Mouse (Mus musculus) Patski (cell line): ENCODE data around the gene Dph5. TPM values are rescaled to one million over a fixed set of nuclear protein-coding genes. Genes with fewer than 3 reads are reported as not detected.

Source experiments
- ATAC-seq: fragments of 100-300 bp; one replicate; pipeline ENCODE4 v1.8.0; 2021
- CTCF ChIA-PET: fragments of 350-600 bp; sonication (Branson Sonifier 250); formaldehyde crosslinking; loops from one replicate; lab custom pipeline; 2022; ENCODE audit warnings: inconsistent platforms; lab: Charles Lee
- POLR2A ChIA-PET: fragments of 350-600 bp; sonication (Branson Sonifier 250); formaldehyde crosslinking; loops from one replicate; lab custom pipeline; 2022; ENCODE audit warnings: antibody characterized with exemption, inconsistent platforms; lab: Charles Lee
- DNase-seq: peaks from one replicate; pipeline ENCODE4 v3.0.0-alpha.2; 2011; ENCODE audit warnings: low read depth, low spot score
- H3K27me3 ChIP-seq: fragments of 371-371 bp; one replicate; pipeline ENCODE4 v1.5.1; 2021
- CTCF ChIP-seq: fragments of 100-300 bp; IDR thresholded peaks from one replicate; pipeline ENCODE4 v1.5.1; 2021
- in situ Hi-C: fragments of 300-500 bp; cut with MboI; formaldehyde crosslinking; loops from 3 replicates; pipeline ENCODE4 v1.11.1; 2018; ENCODE audit warnings: low pct_unique_long_range_greater_than_20kb, mixed read lengths
- polyA plus RNA-seq: library from polyadenylated mRNA; unstranded; gene quantifications from one replicate; pipeline ENCODE4 v1.2.3, GENCODE M21; 2021

Dph5 gene
- polyA plus RNA-seq, 1 experiment from 2014 or later, result 29.1 TPM

GRCm38 (mm10) chr3:115968745-115969530 is 81.3 kb downstream of the Dph5 start:
- POLR2A ChIA-PET, result no interaction called here
- DNase-seq, result peak; percentile 34

GRCm38 (mm10) chr3:115971045-115971785 is 83.6 kb downstream of the Dph5 start:
- POLR2A ChIA-PET, result no interaction called here
- in situ Hi-C loops, result no loop called here

More at GRCm38 (mm10) chr3:115968745-115969530, 81.3 kb downstream of the Dph5 start:
- CTCF ChIA-PET, result interaction anchor here (1.2 kb wide), 1 partner anchor 9 kb away, joined by 3 read pairs; no protein-coding TSS in a partner anchor
- peak; percentile 66 for ATAC-seq
- in situ Hi-C loops, result no loop called here
- no peaks in the 10 kb centered on the region for H3K27me3 ChIP-seq
- TF ChIP-seq CTCF, result no peak

GRCm38 (mm10) chr3:115971891-115972646 is 84.4 kb downstream of the Dph5 start:
- ATAC-seq (no peak), DNase-seq (no peak)
- no peaks in the 10 kb centered on the region for H3K27me3 ChIP-seq
- no peak for TF ChIP-seq CTCF
- CTCF ChIA-PET, result interaction anchor here (1.9 kb wide), 1 partner anchor 310 kb away, joined by 4 read pairs; no protein-coding TSS in a partner anchor
- POLR2A ChIA-PET, result no interaction called here
- in situ Hi-C loops, result no loop called here

More at GRCm38 (mm10) chr3:115971045-115971785, 83.6 kb downstream of the Dph5 start:
- no peak for TF ChIP-seq CTCF
- no peaks in the 10 kb centered on the region for H3K27me3 ChIP-seq
- CTCF ChIA-PET, result interaction anchor here (1.9 kb wide), 1 partner anchor 310 kb away, joined by 4 read pairs; no protein-coding TSS in a partner anchor
- no peak for DNase-seq
- no peak for ATAC-seq

GRCm38 (mm10) chr3:115974228-115974627 is 86.6 kb downstream of the Dph5 start:
- CTCF ChIA-PET, result interaction anchor here (1.2 to 1.7 kb wide), 2 partner anchors 37 to 261 kb away, joined by 3 to 4 read pairs; no protein-coding TSS in a partner anchor
- TF ChIP-seq CTCF, result no peak
- H3K27me3 ChIP-seq, result no peaks in the 10 kb centered on the region
- no peak for ATAC-seq
- in situ Hi-C loops, result no loop called here
- POLR2A ChIA-PET, result no interaction called here
- no peak for DNase-seq

GRCm38 (mm10) chr3:115974995-115975394 is 87.4 kb downstream of the Dph5 start:
- DNase-seq (no peak), ATAC-seq (no peak)
- CTCF ChIA-PET, result interaction anchor here (0.9 to 4.1 kb wide), 6 partner anchors 9 to 314 kb away, joined by 3 to 20 read pairs (median 3); no protein-coding TSS in a partner anchor
- H3K27me3 ChIP-seq, result no peaks in the 10 kb centered on the region
- TF ChIP-seq CTCF, result no peak
- POLR2A ChIA-PET, result no interaction called here
- in situ Hi-C loops, result loop anchor here (5.0 kb wide), 2 partner anchors 263 to 313 kb away; no protein-coding TSS in a partner anchor

- ChIA-PET POLR2A (no interaction called here), CTCF (interaction anchor here (1.0 to 2.6 kb wide), 4 partner anchors 18 to 318 kb away, joined by 3 to 10 read pairs (median 6); no protein-coding TSS in a partner anchor)
- no peaks in the 10 kb centered on the region for H3K27me3 ChIP-seq
- ATAC-seq, result no peak
- TF ChIP-seq CTCF, result peak; percentile 16
- in situ Hi-C loops, result loop anchor here (5.0 kb wide), 2 partner anchors 267 to 317 kb away; no protein-coding TSS in a partner anchor
- no peak for DNase-seq
These were observed 91.4 kb downstream of the Dph5 start for GRCm38 (mm10) chr3:115979000-115979399.

- no peak for TF ChIP-seq CTCF
- in situ Hi-C loops, result no loop called here
- ChIA-PET POLR2A (interaction anchor here (1.0 kb wide), 1 partner anchor 11 kb away, joined by 3 read pairs; no protein-coding TSS in a partner anchor), CTCF (interaction anchor here (0.9 to 2.3 kb wide), 3 partner anchors 8 to 270 kb away, joined by 3 to 8 read pairs (median 3); no protein-coding TSS in a partner anchor)
- DNase-seq (no peak), ATAC-seq (no peak)
- no peaks in the 10 kb centered on the region for H3K27me3 ChIP-seq
These were observed 95.6 kb downstream of the Dph5 start for GRCm38 (mm10) chr3:115983217-115983616.

Other genes with a start within 250 kb of the Dph5 start
- gene S1pr1, start 172.8 kb upstream of the Dph5 start, polyA plus RNA-seq, result 1.6 TPM
- 37.9 TPM for gene Slc30a7, start 119.6 kb downstream of the Dph5 start, polyA plus RNA-seq
- 43.8 TPM for gene Extl2, start 119.6 kb downstream of the Dph5 start, polyA plus RNA-seq
- gene Vcam1, start 241.9 kb downstream of the Dph5 start, polyA plus RNA-seq, result 20.4 TPM